ENCODE assay signal across 11 mouse cellular contexts in the genomic region with DNA sequence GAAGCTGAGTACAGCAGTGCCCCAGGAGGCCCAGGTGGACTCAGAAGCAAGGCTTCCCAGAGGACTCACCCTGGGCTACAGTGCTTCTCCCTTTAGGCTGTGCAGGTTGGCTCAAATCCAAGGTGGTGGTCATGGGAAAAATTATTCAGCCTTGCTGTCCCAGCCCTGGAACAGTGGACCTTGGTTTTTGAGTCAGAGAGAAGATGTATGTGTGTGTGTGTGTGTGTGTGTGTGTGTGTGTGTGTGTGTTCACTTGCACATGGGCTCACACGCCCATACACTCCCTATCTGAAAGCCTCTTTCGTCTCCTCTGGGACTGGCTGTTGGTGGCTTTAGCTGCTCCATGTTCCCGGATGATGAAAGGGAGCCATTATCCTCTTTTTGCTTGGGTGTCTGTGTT. TPM values are rescaled to one million over a fixed set of nuclear protein-coding genes. Genes with fewer than 3 reads are reported as not detected.
DNase-seq lines count a peak whose midpoint lies in the region; ATAC-seq lines count a peak whose summit lies in the region.
"Had no signal": no experiment of that assay in that cellular context is flagged by ENCODE, and none has a peak within 500 bp of the region (broad histone marks: within the 10 kb centered on the region; RNA-seq: fewer than 3 reads in every experiment).

No protein-coding gene starts in this region.

- H3K4me2 ChIP-seq in heart, embryonic 12.5 days: no peak overlapping the region
- H3K4me2 ChIP-seq: liver, embryonic 15.5 days had no signal

- 51% methylated on average over 3 of the region's 3 CpGs for WGBS in heart, embryonic 12.5 days
- WGBS in embryonic facial prominence, embryonic 10.5 days: 37% methylated on average over 3 of the region's 3 CpGs

- no peak for ATAC-seq in heart, embryonic 12.5 days (ENCODE audit: insufficient number of reproducible peaks, low FRiP score)
- ATAC-seq in granulocyte monocyte progenitor cell, adult 5-6 weeks (replicated peaks; ENCODE audit: poor library complexity, severe bottlenecking): no peak

- 0 out of 2 replicates have a peak, but pooled peaks cover 3% of the 10 kb centered on the region for H3K27me3 ChIP-seq in heart, embryonic 12.5 days (replicated peaks)
- peaks cover 32% of the 10 kb centered on the region for H3K27me3 ChIP-seq in embryonic facial prominence, embryonic 10.5 days (replicated peaks; ENCODE audit: low read depth, poor library complexity, severe bottlenecking)
- H3K27me3 ChIP-seq: liver, embryonic 15.5 days had no signal

- no peak overlapping the region for H3K4me3 ChIP-seq in heart, embryonic 12.5 days
- no peak overlapping the region for H3K4me3 ChIP-seq in embryonic facial prominence, embryonic 10.5 days
- H3K4me3 ChIP-seq: erythroblast, embryonic 14.5 days; liver, embryonic 15.5 days had no signal

- H3K4me1 ChIP-seq in heart, embryonic 12.5 days (replicated peaks): peaks cover 7% of the 10 kb centered on the region; the same call in 1 of the 2 replicates
- H3K4me1 ChIP-seq in embryonic facial prominence, embryonic 10.5 days: peaks cover 46% of the 10 kb centered on the region
- H3K4me1 ChIP-seq: liver, embryonic 15.5 days had no signal

- no peaks in the 10 kb centered on the region for H3K36me3 ChIP-seq in heart, embryonic 12.5 days
- no peaks in the 10 kb centered on the region for H3K36me3 ChIP-seq in embryonic facial prominence, embryonic 10.5 days (replicated peaks)
- H3K36me3 ChIP-seq: liver, embryonic 15.5 days had no signal

- no peak overlapping the region for H3K27ac ChIP-seq in heart, embryonic 12.5 days (ENCODE audit: poor library complexity, severe bottlenecking)
- H3K27ac ChIP-seq in embryonic facial prominence, embryonic 10.5 days (replicated peaks): peak overlapping the region; percentile 35; the same call in 1 of the 2 replicates
- H3K27ac ChIP-seq: kidney, postnatal 0 days; liver, embryonic 15.5 days had no signal

- peak; percentile 92 for DNase-seq in heart, adult 11 months
- peak; percentile 14 for DNase-seq in 416B (ENCODE audit: low read depth)
- DNase-seq in embryonic facial prominence, embryonic 10.5 days (ENCODE audit: low spot score): peak; percentile 16
- peak; percentile 48 to 50 for DNase-seq in kidney, postnatal 25 days
- no peak for DNase-seq in testis, postnatal 10 days (ENCODE audit: low spot score)
- no peak for DNase-seq in cerebellum, adult 9-10 months

- H3K9ac ChIP-seq in heart, embryonic 12.5 days: no peak overlapping the region
- H3K9ac ChIP-seq: liver, embryonic 15.5 days had no signal

- no peaks in the 10 kb centered on the region for H3K9me3 ChIP-seq in heart, embryonic 12.5 days (replicated peaks)
- H3K9me3 ChIP-seq in embryonic facial prominence, embryonic 10.5 days: no peaks in the 10 kb centered on the region
- H3K9me3 ChIP-seq: liver, embryonic 15.5 days had no signal

RNA-seq across cellular contexts. Expression of gene Lrmda, which starts 16.4 kb away (rescaled TPM):
- 1.0 and 1.3 TPM in 2 replicates for polyA plus RNA-seq in heart, embryonic 12.5 days (2016; fragmentation: Nextera tagmentation; extraction: Ambion mirVana)
- 0.85 and 0.88 TPM in 2 replicates for polyA plus RNA-seq in embryonic facial prominence, embryonic 10.5 days (2016; fragmentation: Nextera tagmentation; extraction: Ambion mirVana)
- 30.9 and 34.8 TPM in 2 replicates for total RNA-seq in granulocyte monocyte progenitor cell, adult 5-6 weeks (2014; fragmentation: Nextera tagmentation)
- total RNA-seq in granulocyte monocyte progenitor cell, adult 5-6 weeks (2017): 19.3 and 23.4 TPM in 2 replicates
- polyA plus RNA-seq: erythroblast, embryonic 14.5 days had no signal

RNA-seq across cellular contexts. Expression of gene Zfp503, which starts 46.5 kb away (rescaled TPM):
- 4.7 and 5.6 TPM in 2 replicates for polyA plus RNA-seq in heart, embryonic 12.5 days (2016; fragmentation: Nextera tagmentation; extraction: Ambion mirVana)
- polyA plus RNA-seq in embryonic facial prominence, embryonic 10.5 days (2016; fragmentation: Nextera tagmentation; extraction: Ambion mirVana): 9.7 and 12.5 TPM in 2 replicates
- total RNA-seq in granulocyte monocyte progenitor cell, adult 5-6 weeks (2014; fragmentation: Nextera tagmentation): not detected in 2 replicates
- total RNA-seq in granulocyte monocyte progenitor cell, adult 5-6 weeks (2017): 0.04 and 0.05 TPM in 2 replicates

Comparison
In these comparisons a context has a peak if more than half of its experiments do, and no peak if none do; other contexts are left out.
1. DNase-seq: peak in heart, adult 11 months (single experiment), 416B (single experiment), embryonic facial prominence, embryonic 10.5 days (single experiment) and kidney, postnatal 25 days (2 of 2); none in testis, postnatal 10 days (single experiment) and cerebellum, adult 9-10 months (single experiment).